Comparison of ENCODE assay signal across 23 mouse cellular contexts in the genomic region with DNA sequence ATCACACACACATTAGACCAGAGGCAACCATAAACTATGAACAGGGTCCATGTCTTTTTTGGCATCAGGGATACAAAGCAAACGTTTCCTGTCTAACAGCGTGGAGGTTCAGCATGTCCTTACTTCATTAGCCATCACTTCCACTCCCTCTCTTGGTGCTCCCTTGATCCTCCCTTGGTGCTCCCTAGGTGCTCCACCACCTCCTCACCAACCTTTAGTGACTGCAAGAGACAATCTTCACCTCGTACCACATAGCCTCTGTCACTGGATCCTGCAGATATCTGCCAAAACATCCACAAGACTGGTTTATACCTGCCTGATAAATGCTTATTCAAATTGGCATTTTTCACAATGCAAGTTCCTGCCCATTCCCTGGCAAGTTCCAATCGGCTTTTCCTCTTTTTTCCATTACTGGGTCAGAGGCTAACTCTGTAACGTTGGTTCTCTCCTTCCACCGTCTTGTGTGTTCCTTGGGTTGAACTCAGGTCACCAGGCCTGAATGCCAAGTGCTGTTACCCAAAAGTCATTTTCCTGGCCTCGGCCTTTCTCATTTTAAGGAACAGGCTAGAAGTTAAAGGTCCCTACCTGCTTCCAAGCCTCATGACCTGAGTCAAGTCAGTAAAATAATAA. TPM values are rescaled to one million over a fixed set of nuclear protein-coding genes. Genes with fewer than 3 reads are reported as not detected.
DNase-seq lines count a peak whose midpoint lies in the region; ATAC-seq and TF ChIP-seq lines count a peak whose summit lies in the region.
"Had no signal": no experiment of that assay in that cellular context is flagged by ENCODE, and none has a peak within 500 bp of the region (broad histone marks: within the 10 kb centered on the region; RNA-seq: fewer than 3 reads in every experiment).

No protein-coding gene starts in this region.

- no peaks in the 10 kb centered on the region for H3K27me3 ChIP-seq in heart, adult 2 months (ENCODE audit: control insufficient read depth, insufficient read depth, low read length)
- H3K27me3 ChIP-seq: embryonic facial prominence, embryonic 13.5 days; hindbrain, embryonic 13.5 days; Patski had no signal

- H3K4me1 ChIP-seq in heart, adult 2 months (ENCODE audit: control insufficient read depth, insufficient read depth, low read length), result peaks cover 30% of the 10 kb centered on the region
- H3K4me1 ChIP-seq: hindbrain, embryonic 13.5 days had no signal

- peak overlapping the region; percentile 70 for H3K27ac ChIP-seq in heart, adult 2 months
- H3K27ac ChIP-seq: forebrain, embryonic 10.5 days; hindbrain, embryonic 13.5 days; hindbrain, postnatal 0 days had no signal

- no peak for TF ChIP-seq EP300 in heart, adult 2 months (IDR thresholded peaks at IDR 0.05; ENCODE audit: insufficient read depth, low read depth, low read length)

- ATAC-seq in megakaryocyte progenitor cell, adult 5-6 weeks (replicated peaks; ENCODE audit: poor library complexity), result no peak
- ATAC-seq: activated CD4-positive, CD25-positive, alpha-beta regulatory T cell, adult 4 months; forebrain, embryonic 14.5 days; hindbrain, postnatal 0 days; Patski had no signal

- H3K9ac ChIP-seq in heart, adult 2 months (ENCODE audit: low read depth, low read length), result no peak overlapping the region
- H3K9ac ChIP-seq: embryonic facial prominence, embryonic 13.5 days; hindbrain, embryonic 13.5 days had no signal

- intact Hi-C loops in heart, adult 2 months (cut with DNase I), result no loop called here

- TF ChIP-seq POLR2A in heart, adult 2 months (IDR thresholded peaks at IDR 0.05; ENCODE audit: insufficient read depth, low read depth, low read length), result no peak

- peaks cover 5% of the 10 kb centered on the region for H3K36me3 ChIP-seq in heart, adult 2 months (ENCODE audit: control insufficient read depth, insufficient read depth, low read length)
- H3K36me3 ChIP-seq: embryonic facial prominence, embryonic 13.5 days; forebrain, embryonic 10.5 days; hindbrain, embryonic 13.5 days had no signal

- TF ChIP-seq CTCF in heart, adult 2 months (IDR thresholded peaks at IDR 0.05), result no peak

- DNase-seq in adrenal gland, postnatal 14 days, result peak; percentile 49
- DNase-seq in adrenal gland, adult 8-10 months, result no peak
- DNase-seq in heart, adult 2 months, result no peak
- no peak for DNase-seq in heart, adult 18-20 months
- DNase-seq in adipocyte (ENCODE audit: low spot score), result peak; percentile 63
- DNase-seq in fat pad, adult 2 months (ENCODE audit: extremely low read depth, low read depth, low spot score), result peak; percentile 21
- no peak for DNase-seq in neural tube, embryonic 10.5 days (ENCODE audit: extremely low spot score, low spot score)
- DNase-seq: adrenal gland, postnatal 25 days; cerebellum, adult 2 months; cerebellum, postnatal 10 days; embryo, embryonic 11 days; gastrocnemius, postnatal 10 days; heart, postnatal 10 days; kidney, adult 11 months; kidney, adult 9 months had no signal

- 47% methylated on average over 7 of the region's 7 CpGs for WGBS in heart, adult 2 months

- H3K4me3 ChIP-seq in heart, adult 2 months, result no peak overlapping the region
- H3K4me3 ChIP-seq: embryonic facial prominence, embryonic 13.5 days; forebrain, embryonic 10.5 days; hindbrain, embryonic 13.5 days had no signal

- H3K79me2 ChIP-seq in heart, adult 2 months (replicated peaks; ENCODE audit: control insufficient read depth, insufficient read depth, low read length), result 0 out of 2 replicates have a peak, but pooled peaks cover 3% of the 10 kb centered on the region

RNA-seq across cellular contexts. Expression of a gene that starts 18.7 kb away (rescaled TPM):
- total RNA-seq in adrenal gland, postnatal 14 days (2021), result 21.6 and 29.3 TPM in 2 replicates
- 10 to 100 TPM; 14.3 to 30.5 (median 19.8) TPM for total RNA-seq in adrenal gland, adult 8-10 months (2022)
- total RNA-seq in heart, adult 2 months (2021), result 10 to 100 TPM; 12.9 to 17.0 TPM
- polyA plus RNA-seq in heart, adult 2 months (2012; rRNA removed), result 6.0 and 6.6 TPM in 2 replicates
- total RNA-seq in heart, adult 18-20 months (2021), result 10 to 100 TPM; 11.2 to 14.0 TPM
- total RNA-seq in megakaryocyte progenitor cell, adult 5-6 weeks (2015), result 33.6 and 39.1 TPM in 2 replicates
- total RNA-seq in megakaryocyte progenitor cell, adult 5-6 weeks (2017), result 12.7 and 13.7 TPM in 2 replicates

Comparison
In these comparisons a context has a peak if more than half of its experiments do, and no peak if none do; other contexts are left out.
1. DNase-seq: peak in adrenal gland, postnatal 14 days (single experiment), adipocyte (single experiment) and fat pad, adult 2 months (single experiment); none in adrenal gland, adult 8-10 months (single experiment), heart, adult 2 months (0 of 2), heart, adult 18-20 months (0 of 2) and neural tube, embryonic 10.5 days (single experiment).